Mouse (Mus musculus) cerebral cortex, adult 2 months (tissue): ENCODE results near the gene Pelo.

Source experiments
- WGBS: fragments of 180-500 bp; shearing (Covaris S2); methylation state at CpG from one replicate; pipeline ENCODE4 v1.1.7; 2018; 5-methylcytosine and 5-hydroxymethylcytosine counted together

The Pelo gene

DNA sequence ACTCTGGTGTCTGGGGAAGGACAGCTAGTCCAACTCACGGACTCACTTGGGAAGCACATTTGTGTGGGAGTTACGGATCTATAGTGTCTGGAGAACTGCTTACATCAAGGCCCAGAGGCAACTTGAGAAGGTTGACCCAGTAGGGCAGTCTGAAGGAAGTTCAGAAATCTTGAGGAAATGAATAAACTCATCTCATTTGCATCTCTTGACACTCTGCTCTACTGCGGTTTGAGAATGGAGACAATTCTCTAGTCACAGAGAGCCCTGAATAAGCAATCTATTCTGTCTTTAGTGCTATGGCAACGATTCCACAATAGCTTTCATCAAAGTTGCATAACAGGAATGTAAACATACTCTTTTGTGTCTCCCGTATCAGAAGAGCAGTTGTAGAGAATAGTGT is 7.0 kb upstream of the Pelo start:
- WGBS = 39% methylated on average over 5 of the region's 5 CpGs

DNA sequence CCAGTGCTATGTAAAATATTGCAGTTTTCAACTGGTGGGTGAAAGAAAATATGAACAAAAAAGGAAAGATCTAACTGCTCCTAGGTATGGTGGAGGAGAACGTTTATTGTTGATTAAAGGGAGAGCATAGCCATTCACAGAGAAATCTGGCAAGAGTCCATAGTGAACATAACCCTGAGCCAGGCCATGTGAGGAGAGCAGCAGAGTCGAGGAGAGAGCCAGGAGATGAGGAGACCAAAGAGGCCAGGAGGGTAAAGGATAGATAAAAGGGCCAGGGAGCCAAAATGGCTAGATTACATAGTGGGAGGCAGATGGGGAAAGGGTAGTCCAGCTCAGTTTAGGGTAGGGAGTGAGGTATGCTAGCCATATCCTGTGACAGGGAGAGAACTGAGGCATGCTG is 6.2 kb upstream of the Pelo start:
- 50% methylated on average over 2 of the region's 2 CpGs for WGBS

DNA sequence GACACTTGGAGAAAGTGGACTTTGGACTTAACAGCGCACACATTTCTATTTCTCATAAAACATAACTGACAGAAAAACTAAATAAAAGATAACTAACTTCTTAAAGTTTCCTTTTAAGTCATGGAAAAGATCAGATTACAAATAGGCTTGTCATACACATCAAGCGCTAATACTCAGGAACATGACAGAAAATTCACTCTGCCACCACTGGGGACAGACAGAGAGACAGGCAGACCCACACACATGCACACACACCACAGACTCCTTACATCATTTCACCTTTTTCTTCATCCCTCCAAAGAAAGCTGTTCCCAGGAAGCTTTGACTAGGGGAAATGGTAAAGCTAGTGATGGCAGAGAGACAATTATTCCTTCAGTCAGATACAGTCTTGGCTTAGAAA is 5.4 kb upstream of the Pelo start:
- WGBS = 96% methylated on average over 2 of the region's 2 CpGs

DNA sequence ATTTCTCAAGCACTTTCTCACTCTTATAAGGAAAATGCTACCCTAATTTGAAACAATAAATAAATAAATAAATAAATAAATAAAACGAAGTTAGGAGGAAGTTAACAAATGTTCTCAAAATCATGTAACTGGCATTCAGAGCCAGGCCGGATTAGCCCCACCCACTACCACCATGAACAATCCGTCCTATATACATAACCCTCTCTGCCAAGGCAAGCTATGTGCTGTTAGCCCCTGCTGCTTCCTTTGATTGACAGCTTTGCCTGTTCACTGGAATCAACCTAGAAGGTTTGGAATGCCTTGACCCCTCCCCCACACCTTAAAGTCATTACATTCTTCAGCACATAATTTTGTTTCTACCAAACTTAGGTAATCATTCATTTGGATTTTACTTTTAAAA is 1.5 kb upstream of the Pelo start:
- 64% methylated on average over 3 of the region's 3 CpGs for WGBS

DNA sequence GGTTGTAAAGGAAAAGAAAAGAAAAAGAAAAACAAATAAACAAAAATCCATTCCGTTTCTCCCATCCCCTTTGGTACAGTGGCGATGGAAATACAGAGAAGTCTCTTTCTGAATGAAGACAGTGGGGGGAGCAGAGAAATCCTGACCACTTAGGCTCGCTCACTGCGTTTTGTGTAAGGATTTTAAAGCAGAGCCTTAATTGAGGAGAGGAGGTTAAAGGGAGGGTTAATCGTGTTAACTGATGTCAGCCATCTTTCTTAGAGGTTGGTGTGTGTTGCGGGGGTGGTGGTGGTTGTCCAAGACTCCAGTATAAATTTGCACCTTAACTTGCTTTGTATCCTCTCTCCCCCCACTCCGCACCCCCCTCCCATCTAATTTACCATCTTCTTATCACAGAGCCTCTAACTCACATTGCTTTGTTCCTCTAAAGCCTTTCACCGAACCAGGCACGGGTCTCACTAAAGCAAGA is 1.0 kb upstream of the Pelo start:
- 39% methylated on average over 9 of the region's 9 CpGs for WGBS

DNA sequence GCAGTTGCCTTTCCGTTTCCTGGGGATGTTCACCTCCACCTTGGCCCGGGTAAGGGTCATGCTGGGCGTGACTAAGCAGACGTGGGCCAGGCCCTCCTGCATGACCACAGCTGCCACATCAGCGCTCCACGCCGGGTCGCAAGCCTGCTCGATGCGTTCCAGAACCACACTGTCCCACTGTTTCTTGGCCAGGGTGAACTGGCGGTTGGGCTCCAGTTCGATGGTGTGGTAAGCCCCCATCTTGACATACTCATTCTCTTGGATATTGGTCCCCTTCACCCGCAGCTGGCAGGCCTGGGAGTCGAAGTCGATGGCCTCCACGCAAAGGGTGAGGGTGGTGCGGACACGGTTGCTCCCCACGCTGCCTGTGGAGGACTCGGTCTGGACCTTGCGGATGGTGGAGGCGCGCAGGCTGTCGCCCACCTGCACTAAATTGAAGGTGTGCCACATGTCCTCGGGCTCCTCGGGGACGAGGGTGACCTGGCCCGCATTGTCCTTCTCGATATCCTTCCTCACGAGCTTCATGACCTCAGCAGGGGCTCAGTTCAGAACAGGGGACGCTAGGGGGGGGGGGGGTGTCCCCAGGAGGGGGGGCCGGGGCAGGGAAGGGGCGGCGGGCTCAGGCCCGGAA is 476 bp downstream of the Pelo start:
- WGBS = 7% methylated on average over 34 of the region's 35 CpGs

DNA sequence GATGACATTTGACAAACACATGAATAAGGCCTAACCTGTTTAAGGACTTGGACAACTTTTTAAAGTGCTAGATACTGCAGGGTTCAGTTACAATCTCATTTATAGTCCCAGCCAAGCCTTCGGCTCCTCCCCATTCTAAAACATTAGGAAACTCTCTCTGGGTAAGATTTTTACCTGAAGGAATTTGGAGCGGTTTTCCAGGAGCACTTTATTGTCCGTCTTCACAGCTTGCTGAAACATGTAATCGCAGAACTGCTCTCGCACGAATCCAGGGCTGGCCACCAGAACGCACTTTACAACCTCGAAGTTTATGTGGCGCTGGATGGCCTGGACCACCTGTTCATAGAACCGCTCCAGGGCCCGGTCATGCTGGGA is 979 bp downstream of the Pelo start:
- WGBS = 63% methylated on average over 11 of the region's 11 CpGs

DNA sequence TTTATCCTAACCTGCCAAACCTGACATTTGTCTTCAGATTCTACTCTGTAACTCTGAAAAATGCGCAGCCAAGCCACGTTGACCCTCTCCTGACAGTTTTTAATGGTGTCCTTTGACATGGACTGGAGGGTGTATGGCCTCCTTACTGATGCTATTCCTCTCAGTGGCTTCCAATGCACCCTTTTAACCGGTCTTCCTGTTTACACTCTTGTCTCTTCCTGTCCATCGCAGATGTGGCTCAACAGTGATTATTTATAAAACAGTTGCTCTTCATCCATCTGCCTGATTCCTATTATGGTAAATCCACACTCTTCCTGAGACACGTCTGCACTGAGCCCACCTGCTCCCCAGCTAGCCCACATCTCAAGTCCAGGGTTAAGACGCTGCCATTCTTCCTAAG is 4.0 kb downstream of the Pelo start:
- 76% methylated on average over 6 of the region's 6 CpGs for WGBS

DNA sequence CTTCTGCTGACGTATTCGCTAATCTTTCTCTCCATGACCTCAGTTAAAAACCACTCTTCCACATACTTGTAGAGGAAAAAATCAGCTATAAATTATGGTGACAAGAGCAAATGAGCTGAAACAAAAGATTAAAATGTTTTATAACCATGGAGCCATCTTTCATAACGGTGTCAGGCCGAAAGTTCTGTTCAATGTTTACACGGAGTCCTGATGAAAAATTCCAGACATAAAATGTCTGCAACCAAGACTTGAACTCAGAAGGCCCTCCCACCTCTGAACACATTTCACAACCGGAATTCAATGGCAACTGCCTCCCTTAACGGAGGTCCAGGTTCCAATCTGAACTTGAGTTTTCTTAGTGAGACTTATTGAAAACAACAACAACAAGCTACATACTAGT is 7.6 kb downstream of the Pelo start:
- 96% methylated on average over 7 of the region's 7 CpGs for WGBS

DNA sequence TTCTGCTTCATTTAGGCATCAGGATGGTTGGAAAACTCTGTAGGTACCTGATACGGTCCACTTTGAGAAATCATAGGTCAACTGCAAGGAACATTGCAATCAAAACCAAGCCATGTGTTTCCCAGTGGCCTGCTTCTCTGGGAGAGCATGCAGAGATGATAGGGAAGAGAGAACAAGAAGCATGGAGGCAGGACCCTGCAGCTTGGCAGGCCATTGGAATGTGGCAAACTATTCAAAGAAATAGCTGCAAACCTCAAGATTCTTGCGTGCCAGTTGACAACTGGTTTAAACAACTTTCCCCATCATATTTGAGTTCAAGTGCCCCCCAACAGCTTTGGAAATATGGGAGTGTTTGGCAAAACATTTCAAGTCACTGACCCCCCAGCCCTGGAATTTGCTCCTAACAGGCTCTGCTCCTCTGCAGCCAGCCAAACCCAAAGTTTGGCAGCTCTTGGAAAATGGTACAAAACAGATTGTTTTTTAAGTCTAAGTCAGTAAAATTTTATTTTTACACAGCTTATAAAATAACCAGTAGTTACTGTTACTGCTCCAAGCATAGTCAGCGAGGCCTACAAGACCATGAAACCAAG is 9.9 kb downstream of the Pelo start:
- WGBS = 91% methylated on average over 3 of the region's 3 CpGs

DNA sequence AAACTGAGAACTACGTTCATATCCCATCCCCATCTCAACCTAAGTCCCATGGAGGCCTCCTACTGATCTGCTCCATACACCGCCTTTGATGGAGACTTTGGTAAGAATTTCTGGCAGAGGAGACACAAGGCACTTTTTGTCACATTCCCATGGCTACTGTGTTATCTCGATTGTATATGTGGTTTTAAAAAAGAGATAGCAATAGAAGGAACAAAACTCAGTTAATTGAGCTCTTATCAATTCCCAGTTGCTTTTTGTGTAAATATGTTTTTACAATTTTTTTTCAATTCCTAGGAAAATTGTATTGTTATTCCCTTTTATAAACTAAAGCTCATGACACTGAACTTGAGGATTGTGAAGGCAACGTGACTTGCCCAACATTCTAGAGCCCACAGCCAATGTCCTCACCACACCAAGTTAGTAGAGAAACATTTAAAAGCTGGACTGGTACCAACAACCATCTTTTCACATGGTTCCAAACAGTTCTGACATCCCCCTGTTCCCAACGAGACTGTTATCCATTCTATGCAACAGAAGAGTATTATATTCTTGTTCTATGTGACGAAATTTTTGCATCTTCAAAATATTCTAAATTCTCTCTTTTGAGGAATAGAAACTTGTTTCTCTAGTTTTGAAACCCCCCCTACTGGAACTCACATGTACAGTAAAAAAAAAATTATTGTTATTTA is 10.8 kb downstream of the Pelo start:
- 76% methylated on average over 6 of the region's 6 CpGs for WGBS

DNA sequence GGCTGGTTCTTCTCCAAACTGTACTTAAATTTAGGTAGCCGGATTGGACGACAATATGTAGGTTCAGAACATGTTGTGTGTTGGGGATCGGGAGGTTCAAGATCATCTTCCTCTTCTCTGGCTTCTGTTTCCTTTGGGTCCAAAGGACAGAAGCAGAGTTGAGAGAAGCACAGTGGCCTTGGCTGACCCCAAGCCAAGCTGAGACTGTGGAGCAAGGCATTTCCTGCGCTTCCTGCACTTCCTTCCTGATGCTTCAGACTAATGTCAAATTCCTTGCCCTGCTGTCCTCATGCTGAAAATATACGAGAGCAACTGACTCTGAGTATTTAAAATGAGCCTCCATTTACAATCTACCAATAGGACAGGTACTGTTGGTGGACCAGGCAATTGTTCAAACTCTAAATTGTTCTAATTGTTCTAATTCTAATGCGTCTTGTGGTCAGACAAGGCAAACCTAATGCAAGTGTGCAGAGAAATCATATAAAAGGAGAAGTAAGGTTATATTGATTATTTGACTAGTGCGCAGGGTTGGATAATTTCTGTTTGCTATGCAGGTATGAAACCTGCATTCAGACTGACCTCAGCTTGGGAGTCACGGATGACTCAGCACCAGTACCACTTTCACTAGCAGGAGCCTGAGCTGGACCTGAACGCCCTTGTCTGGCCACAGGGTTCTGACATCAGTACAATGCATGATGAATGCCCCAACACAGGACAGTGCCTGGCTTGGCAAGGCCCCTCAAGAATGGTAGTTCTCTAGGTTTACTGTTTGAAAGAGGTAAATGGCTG is 12.4 kb downstream of the Pelo start:
- WGBS = 80% methylated on average over 9 of the region's 9 CpGs

DNA sequence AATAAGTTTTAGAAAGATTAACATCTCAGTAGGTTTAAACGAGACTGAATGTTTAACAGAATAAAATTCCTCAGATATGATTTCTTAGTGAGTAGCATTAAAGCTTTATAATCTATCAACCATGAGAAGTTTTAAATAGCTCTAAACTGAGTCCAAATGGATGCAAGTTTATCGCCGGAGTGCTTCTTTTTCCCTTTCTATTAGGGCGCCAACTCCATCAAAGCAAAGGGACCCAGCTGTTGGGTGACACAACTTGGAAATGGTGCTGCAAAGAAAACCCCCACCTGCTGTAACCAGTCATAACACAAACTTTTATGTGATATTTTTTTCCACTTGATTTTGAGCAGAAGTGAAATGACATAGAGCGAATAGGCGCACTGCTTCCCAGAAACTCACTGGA is 17.6 kb downstream of the Pelo start:
- WGBS = 82% methylated on average over 6 of the region's 6 CpGs

DNA sequence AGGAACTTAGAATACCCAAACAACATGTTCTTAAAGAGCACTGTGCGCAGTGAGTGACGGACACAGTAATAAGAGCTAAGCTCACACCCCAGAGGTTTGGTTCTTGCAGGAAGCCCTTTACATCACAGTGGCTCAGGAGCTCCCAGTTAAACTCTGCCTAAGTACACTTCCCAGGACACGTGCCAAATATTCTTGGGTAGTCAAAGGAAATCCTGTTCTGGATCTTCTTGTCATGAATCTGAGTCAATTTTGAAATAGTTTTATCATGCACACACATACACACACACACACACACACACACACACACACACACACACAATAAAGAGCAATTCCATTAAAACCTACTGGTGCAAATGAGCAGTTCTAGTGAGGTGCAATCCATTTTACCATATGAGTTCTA is 18.6 kb downstream of the Pelo start:
- WGBS = 84% methylated on average over 3 of the region's 3 CpGs

DNA sequence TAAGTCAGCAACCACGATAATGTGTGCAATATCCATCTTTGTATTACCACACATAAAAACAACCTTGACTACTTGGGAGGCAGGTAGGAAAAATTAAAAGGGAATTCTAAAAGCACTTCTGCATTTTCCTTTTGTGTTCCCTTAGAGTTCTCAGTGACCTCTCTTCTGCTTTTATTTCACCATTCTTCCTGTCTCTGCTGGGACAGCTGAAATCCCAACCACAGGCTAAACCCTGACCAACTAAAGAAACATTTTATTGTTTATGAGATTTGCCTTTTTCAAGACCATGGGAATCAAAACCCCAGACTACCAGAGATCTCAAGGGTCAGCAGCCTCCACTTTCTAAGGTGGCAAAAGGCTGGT is 22.0 kb downstream of the Pelo start:
- 89% methylated on average over 1 of the region's 1 CpGs for WGBS

DNA sequence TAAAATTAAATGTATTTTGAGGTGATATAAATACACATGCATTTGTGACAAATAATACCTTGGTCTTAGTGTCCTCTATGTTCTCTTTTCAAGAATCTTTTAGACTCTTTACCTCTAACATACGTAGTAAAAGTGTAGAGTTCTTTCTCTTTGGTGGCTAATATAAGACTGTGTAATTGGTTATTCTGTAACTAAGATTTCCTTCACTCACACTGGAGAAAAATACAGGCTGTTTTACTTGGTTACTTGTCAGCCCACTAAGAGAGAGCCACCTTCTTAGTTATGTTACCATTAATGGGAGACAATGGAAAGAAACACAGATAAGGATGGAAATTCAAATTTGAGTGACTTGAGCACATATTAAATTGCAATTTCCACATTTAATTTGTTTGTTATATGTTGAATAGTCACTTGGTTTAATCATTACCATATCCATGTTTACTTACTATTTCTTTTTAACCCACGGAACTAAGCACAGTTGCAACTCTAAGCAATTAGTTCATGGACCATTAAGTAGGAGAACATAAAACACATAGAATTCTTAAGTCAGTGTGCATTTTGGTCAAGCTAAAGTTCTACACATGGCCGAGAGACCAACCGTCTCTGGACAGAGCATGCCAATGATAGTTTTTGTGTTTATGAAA is 22.5 kb downstream of the Pelo start:
- WGBS = 91% methylated on average over 4 of the region's 4 CpGs

DNA sequence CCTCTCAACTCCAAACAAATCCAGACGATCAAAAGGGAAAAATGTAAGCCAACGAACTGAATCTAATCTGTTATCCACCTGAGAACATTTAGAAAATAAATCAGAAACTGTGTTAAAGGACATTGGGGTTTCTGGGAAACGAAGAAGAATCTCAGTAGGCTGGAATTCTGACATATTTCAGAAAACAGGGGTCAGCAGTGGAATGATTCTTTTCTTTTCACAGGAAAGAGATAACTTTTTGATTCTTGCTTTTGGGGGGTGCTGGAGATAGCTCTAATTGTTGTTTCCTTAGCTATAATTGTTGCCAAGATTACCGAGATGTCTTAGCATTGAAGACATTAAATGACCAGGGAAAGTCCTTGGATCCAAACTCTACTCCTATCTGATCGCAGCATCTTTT is 32.4 kb downstream of the Pelo start:
- WGBS = 81% methylated on average over 5 of the region's 5 CpGs

DNA sequence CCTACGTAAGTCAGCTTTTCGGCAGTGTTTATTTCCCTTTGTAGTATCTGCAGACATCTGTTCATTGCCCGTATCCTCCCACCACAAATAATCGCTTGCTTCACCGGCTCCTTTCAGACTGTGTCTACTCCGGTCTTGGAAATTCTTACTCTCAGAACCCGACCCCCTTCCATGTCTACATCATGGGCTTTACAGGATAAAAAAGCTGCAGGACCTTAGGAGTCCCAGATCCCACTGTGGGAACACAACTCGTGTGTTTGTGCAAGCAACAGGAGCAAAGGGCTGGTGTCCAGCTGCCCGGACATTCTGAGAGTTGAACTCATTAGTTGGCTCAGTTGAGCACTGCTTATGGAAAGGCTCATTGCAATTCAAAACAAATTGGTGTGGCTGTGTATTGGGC is 35.2 kb downstream of the Pelo start:
- WGBS = 30% methylated on average over 9 of the region's 9 CpGs

DNA sequence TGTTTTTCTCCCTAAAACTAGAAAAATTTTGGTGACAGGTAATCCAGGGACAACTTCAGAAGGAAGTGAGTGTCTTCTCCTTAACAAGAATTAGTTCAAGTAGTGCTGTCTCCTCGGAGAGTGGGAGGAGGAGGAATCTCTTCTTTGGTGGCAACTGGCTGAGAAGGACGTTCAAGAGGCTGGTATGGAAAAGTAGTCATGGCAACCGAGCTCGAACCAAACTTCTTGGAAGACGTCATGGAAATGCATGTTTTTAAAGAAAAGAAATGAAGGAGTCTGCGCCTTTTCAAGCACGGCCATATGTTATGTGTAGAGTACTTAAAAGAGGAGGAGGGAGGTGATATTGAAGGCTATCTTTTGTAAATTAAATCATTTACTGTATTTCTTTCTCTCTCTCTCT is 37.4 kb downstream of the Pelo start:
- WGBS = 50% methylated on average over 7 of the region's 7 CpGs

DNA sequence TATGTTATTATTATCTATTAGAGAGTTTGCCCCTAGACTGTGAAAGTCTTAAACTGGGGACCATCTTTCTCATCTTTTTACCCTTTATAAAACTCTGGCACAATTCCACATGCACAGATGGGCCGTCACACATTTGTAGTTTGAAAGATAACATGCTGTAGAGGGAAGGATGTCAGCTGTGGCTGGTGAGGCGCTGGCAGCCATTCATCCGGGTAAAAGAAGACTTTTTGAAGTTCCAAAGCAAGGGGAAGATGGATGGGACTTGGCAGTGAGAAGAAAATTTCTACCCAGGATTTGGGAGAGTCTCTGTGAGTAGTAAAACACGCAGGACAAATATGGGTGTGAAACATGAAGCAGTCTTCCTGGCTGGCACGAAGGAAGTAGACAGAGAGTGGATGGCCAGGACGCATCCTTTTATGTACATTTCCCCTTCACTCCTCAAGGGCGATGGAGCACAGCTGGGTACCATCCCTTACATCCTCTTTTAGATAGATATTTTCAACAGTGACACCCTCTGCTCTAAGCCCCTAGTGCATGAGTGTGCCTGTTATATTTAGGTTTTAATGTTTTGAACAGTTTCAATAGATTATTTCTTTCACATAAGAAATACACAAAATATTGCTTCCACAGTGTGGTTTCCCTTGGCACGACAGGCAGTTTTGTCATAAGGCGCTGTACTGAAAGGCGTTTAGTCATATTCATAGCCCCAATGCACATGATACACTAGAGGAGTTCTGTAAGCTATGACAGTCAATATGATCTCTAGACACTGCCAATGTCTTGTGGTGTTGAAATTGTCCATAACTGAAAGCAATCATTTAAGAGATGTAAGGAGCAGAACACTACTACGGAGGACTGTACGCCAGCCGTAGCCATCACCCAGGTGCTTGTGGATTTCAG is 39.1 kb downstream of the Pelo start:
- 59% methylated on average over 13 of the region's 13 CpGs for WGBS

DNA sequence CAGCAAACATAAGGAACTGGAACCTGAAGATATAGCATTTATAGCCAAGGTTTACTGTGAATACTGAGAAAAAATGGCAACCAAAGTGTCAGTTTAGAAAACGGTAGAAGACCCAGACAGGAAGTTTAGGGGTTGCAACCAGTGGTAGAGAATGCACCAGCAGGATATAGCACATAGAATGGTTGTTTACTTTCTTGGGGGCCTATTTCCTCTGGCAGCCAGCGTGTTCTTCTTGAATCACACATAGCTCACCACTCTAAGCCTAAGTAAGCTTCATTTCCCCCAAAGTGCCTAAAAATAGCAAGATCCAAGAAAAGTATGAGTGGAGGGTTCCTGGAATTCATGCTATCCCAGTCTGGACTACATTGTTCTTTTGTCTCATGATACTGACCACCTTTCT is 47.3 kb downstream of the Pelo start:
- WGBS = 65% methylated on average over 2 of the region's 2 CpGs
